Mouse (Mus musculus): ENCODE data around the gene Cmklr1. TPM values are rescaled to one million over a fixed set of nuclear protein-coding genes. Genes with fewer than 3 reads are reported as not detected.

Cmklr1 gene
- total RNA-seq, 4 experiments from 2014 or later = 5.1 to 23.1 (median 13.4) TPM

- no peak for DNase-seq (ENCODE audit: low spot score in 2 of 2)
Observed at GRCm38 (mm10) chr5:113620999-113621398, 29.2 kb downstream of the Cmklr1 start.

DNA sequence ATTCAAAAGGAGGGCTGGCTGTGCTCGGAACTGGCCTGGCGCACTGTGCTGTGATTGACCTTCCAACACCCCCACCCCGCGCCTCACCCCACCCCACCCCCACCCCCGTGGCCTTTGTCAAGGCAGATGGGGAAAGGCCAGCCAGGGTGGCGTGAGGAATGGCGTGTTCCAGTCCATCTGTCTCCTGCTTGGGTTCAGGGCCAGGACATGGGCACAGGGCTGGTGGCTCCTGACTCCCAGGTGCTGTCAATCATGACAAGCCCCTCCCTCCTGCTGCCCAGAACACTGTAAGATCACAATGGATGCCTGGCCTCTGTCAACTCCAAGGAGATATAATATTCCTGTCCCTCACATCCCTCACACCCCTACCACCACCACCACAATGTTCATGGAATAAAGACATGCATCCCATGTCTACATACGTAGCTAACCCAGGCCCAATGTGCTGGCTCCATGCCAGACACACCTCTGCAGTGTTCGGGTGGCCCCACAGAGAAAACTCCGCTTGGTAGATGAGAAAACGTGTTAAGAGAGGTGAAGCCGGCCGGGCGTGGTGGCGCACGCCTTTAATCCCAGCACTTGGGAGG, 30.0 kb downstream of the Cmklr1 start:
- DNase-seq (ENCODE audit: low spot score in 2 of 2) = no peak

GRCm38 (mm10) chr5:113619151-113619550, 31.1 kb downstream of the Cmklr1 start:
- no peak for DNase-seq (ENCODE audit: low spot score in 2 of 2)

DNA sequence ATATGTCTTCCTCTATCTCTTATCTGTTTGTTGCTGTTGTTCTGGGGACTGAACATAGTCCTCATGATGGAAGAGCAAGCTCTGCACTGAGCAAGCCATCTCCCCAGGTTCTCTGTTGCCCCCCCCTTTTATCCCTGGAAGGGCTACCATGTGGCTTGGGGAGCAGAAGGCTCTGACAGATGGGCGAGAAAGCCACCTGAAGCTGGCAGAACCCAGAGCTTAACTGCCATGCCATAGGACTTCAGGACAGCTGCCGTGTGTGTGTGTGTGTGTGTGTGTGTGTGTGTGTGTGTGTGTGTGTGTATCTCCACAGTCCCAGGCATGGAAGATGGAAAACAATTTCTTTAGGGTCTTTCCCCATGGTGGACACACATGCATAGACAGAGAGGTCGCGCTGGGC, 31.5 kb downstream of the Cmklr1 start:
- no peak for DNase-seq (ENCODE audit: low spot score in 2 of 2)

- no peak for DNase-seq (ENCODE audit: low spot score in 2 of 2)
Observed at GRCm38 (mm10) chr5:113611771-113612233, 38.4 kb downstream of the Cmklr1 start.

GRCm38 (mm10) chr5:113611131-113611530, 39.1 kb downstream of the Cmklr1 start:
- no peak for DNase-seq (ENCODE audit: low spot score in 2 of 2)

GRCm38 (mm10) chr5:113610490-113610889, 39.7 kb downstream of the Cmklr1 start:
- no peak for DNase-seq (ENCODE audit: low spot score in 2 of 2)

GRCm38 (mm10) chr5:113609891-113610290, 40.3 kb downstream of the Cmklr1 start:
- DNase-seq (ENCODE audit: low spot score in 2 of 2) = no peak

- DNase-seq (ENCODE audit: low spot score in 2 of 2) = no peak
Observed at GRCm38 (mm10) chr5:113608511-113608910, 41.7 kb downstream of the Cmklr1 start.

DNA sequence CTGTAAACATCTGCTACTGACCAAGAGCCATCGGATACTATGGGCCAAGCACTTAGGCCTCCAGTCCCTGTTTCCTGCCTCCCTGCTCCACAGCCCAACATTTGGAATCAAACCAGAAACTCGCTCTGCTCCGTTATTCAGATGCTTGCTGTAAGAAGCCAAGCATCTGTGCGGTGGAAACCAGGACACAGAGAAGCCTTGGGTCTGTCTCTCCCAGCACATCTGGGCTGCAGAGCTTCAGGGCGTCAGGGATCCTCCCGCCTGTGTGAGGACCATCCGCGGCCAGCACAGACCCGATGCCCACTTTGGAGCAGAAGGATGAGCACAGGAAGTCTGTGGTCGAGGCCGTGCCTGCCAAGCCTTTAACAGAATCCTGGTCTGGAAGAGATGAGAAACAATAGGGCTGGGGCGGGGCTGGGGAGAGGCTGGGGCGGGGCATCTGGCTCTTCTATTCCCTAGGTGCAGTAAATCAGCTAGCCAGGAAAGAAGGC, 42.2 kb downstream of the Cmklr1 start:
- no peak for DNase-seq (ENCODE audit: low spot score in 2 of 2)

DNA sequence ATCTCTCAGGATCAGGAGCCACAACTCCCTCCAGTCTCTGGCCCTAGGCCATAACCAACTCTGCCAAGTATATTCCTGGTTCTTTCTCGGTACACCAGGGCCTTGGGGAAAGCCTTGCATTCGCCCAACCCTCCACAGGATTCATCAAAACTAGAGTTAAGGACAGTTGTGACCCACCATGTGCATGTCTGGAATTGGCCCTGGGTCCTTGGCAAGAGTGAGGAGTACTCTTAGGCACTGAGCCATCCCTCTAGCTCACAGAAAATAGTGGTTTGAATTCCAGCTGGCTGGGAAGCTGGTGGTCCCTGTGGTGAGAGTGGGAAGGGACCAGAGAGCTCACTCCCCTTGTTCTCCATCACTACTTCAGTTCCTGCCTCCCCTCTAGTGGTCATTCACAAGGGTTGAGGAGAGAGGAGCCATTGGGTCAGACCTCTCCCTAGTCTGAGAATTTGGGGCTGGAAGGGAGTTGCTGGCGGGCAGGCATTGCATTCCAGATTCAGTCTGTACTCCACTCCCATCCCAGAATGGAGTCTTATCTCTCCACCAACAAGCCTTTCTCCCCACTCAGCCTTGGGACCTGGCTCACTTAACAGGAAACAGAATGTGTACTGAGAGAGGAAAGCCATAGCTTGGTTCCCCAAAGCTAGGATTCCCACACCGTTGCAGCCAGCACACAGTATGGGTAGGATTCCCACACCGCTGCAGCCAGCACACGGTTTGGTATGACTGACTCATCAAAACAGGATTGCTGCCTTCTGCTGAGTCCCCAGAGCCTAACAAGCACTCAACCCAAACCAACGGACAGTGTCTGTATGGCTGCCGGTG, 43.1 kb downstream of the Cmklr1 start:
- DNase-seq (ENCODE audit: low spot score in 2 of 2) = no peak

DNA sequence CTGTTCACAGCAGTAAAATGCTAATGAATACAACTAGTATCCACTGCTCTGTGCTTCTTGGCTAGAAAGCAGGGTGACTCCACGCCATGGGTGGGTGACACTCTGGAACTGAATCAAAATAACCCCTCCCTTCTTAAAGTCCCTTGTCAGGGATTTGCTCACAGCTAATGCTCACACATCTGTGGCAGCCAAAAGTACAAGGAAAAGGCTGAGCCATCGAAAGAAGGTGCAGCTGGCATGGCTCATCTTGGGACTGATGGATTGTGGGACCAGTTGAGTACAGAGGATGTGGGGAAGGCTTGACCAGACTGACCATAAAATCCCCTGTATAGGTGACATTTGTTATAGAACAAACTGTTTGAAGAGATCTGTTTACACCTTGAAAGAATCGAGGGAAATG, 44.1 kb downstream of the Cmklr1 start:
- no peak for DNase-seq (ENCODE audit: low spot score in 2 of 2)

- DNase-seq (ENCODE audit: low spot score in 2 of 2) = no peak
Observed at GRCm38 (mm10) chr5:113604758-113605157, 45.5 kb downstream of the Cmklr1 start.

GRCm38 (mm10) chr5:113603471-113603870, 46.8 kb downstream of the Cmklr1 start:
- no peak for DNase-seq (ENCODE audit: low spot score in 2 of 2)

DNA sequence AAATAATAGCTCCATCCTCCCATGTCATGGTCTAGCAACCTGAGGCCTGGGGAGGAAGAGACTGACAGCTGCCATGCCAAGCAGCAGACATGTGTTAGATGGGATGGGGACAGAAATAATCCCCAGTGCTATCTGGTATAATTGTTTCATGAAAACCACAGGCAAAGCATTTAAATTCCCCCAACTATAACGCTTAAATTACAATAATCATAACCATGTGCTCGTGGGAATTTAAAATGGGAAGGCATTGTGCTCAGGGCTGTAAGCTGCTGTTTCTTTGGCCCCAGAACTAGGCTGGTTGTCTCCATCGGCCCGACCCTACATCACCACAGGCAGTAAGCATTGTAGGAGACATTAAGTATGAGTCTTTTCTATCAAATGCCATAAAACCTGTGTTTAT, 49.4 kb downstream of the Cmklr1 start:
- DNase-seq (ENCODE audit: low spot score in 2 of 2) = no peak

- DNase-seq (ENCODE audit: low spot score in 2 of 2) = no peak
Observed at GRCm38 (mm10) chr5:113600181-113600580, 50.0 kb downstream of the Cmklr1 start.

DNA sequence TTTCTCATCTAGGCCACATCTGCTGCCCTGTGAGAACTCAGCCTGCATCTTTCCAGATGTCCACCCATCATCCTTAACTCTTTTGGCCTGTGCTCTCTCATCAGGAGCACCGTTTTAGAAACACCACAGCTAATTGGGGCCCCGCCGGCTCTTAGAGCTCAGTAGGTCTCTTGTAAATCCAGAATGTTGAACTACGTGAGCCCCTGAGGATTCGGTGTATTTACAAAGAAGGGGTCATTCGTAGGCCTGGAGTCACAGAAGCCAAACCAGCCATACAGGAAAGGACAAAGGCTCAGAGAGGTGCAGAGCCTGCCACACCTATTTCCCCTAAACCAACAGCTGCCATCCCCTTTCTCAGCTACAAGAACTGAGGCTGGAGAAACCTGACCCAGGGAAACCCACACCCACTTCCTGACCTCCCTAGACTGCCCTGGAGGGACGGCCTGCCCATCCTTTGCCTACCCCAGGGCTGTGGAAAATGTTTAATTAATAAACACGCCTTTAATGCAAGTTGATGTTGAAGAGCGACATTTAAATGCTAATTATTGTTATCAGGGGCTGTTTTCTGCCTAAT, 53.4 kb downstream of the Cmklr1 start:
- DNase-seq (ENCODE audit: low spot score in 2 of 2) = no peak

- DNase-seq (ENCODE audit: low spot score in 2 of 2) = no peak
Observed at GRCm38 (mm10) chr5:113596252-113596651, 54.0 kb downstream of the Cmklr1 start.

GRCm38 (mm10) chr5:113593911-113594705, 56.1 kb downstream of the Cmklr1 start:
- no peak for DNase-seq (ENCODE audit: low spot score in 2 of 2)

DNA sequence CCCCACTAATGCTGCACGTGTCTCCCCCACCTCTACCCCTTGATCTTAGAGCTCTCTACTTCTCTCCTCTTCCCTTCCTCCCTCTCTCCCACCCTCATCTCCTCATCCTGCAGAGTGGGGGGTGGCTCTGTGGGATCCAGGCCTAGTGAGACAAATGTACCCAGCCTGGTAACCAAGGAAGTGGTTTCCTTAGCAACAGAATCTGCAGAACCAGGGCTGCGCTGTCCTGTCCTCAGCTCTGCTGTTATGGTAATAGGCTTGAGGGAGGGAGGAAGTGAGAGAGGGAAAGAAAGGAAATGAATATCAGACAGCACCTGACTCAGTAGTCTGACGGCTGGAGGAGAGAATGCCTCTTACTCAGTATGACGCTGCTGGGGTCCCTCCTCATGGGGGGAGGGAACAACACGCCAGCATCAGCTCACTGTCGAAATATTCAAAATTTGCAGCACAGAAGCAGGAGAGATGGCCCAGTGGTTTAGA, 58.4 kb downstream of the Cmklr1 start:
- DNase-seq (ENCODE audit: low spot score in 2 of 2) = peak; percentile 85 to 90

DNA sequence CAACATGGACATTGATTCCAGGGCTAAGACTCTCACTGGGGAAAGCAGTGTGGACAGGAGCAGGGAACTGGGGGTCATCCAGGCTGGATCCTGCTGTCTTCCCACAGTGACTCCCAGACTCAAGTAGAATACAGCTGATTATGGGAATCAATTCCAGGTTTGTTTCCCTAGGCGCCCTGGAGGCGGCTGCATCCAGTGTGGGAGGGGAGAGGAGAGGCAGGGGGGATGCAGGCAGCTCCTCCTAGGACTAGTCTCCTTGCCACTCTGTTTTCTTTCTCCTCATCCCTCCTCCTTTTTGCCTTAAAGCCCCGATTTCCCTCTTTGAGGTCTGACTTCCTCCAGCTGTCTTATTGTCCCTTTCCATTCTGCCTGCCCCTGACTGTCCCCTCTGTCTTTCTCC, 59.1 kb downstream of the Cmklr1 start:
- no peak for DNase-seq (ENCODE audit: low spot score in 2 of 2)

Data from layer of hippocampus, adult 8-10 months (tissue).